Mouse (Mus musculus) heart, embryonic 15.5 days (tissue): ENCODE measurements at regions not wholly inside any gene's neighbourhood (a gene's known extent, or its start where the extent isn't known, plus 50 kb on each side); places are given as distances from the start of the nearest gene placed in this dataset.
"Not testable (repeated sequence)": the region's sequence is repeated elsewhere in the genome, so short reads cannot be mapped to it uniquely, and the experiment has no call there.

Experiments
- ATAC-seq: fragments of 200-750 bp; cut with Nextera tagmentation; replicated peaks from 2 replicates; pipeline ENCODE4 v1.8.0; 2017; ENCODE audit warnings: low read depth, moderate TSS enrichment; ENCODE audit not compliant: insufficient number of reproducible peaks, insufficient read depth, low FRiP score
- H3K27ac ChIP-seq: fragments of 300-500 bp; sonication (generic); 2 replicates; pipeline ENCODE4 v1.5.1; 2015; ENCODE audit warnings: mild to moderate bottlenecking, inconsistent platforms
- H3K27me3 ChIP-seq: fragments of 300-500 bp; sonication (generic); 2 replicates; pipeline ENCODE4 v1.6.1; 2015; ENCODE audit warnings: inconsistent platforms
- H3K36me3 ChIP-seq: fragments of 300-500 bp; sonication (generic); 2 replicates; pipeline ENCODE4 v1.6.1; 2015; ENCODE audit warnings: mild to moderate bottlenecking, inconsistent platforms
- H3K4me1 ChIP-seq: fragments of 300-500 bp; sonication (generic); replicated peaks from 2 replicates; pipeline ENCODE4 v1.6.1; 2015; ENCODE audit warnings: inconsistent platforms
- H3K4me2 ChIP-seq: fragments of 300-500 bp; sonication (generic); 2 replicates; pipeline ENCODE4 v1.6.1; 2015; ENCODE audit warnings: inconsistent platforms, mild to moderate bottlenecking, moderate library complexity
- H3K4me3 ChIP-seq: fragments of 300-500 bp; sonication (generic); 2 replicates; pipeline ENCODE4 v1.5.1; 2015; ENCODE audit warnings: mild to moderate bottlenecking, inconsistent platforms
- H3K9ac ChIP-seq: fragments of 300-500 bp; sonication (generic); 2 replicates; pipeline ENCODE4 v1.6.1; 2015; ENCODE audit warnings: mild to moderate bottlenecking, inconsistent platforms
- H3K9me3 ChIP-seq: fragments of 300-500 bp; sonication (generic); replicated peaks from 2 replicates; pipeline ENCODE4 v1.6.1; 2016; ENCODE audit warnings: inconsistent platforms
- WGBS: fragments of 180-500 bp; shearing (Covaris S2); methylation state at CpG from one replicate; pipeline ENCODE4 v1.1.7; 2015; ENCODE audit warnings: mixed read lengths; 5-methylcytosine and 5-hydroxymethylcytosine counted together

DNA sequence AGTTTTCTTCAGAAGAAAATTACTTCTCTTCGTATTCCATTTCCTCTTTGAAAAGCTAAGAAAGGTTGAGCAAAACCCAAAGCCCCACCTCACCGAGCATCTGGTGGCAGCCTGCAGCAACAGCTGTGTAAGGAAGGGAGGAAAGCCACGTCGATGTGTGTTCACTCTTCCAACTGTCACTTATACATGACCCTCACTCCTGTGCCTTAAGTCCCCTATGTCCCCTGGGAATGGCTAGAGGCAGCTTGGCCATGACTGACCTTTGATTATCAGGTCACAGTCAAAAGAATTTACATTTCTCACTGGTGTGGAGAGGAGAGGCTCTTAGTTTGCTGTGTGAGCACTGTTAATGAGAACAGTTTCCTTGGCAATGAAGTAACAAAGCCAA, 266.8 kb upstream of the Nr5a2 start:
- Histone ChIP-seq H3K4me3 (no peak overlapping the region), H3K27ac (no peak overlapping the region), H3K27me3 (peaks cover 4% of the 10 kb centered on the region; the same call in 1 of the 2 replicates), H3K9ac (no peak overlapping the region), H3K4me1 (peaks cover 6% of the 10 kb centered on the region; the same call in 1 of the 2 replicates), H3K9me3 (no peaks in the 10 kb centered on the region), H3K36me3 (no peaks in the 10 kb centered on the region), H3K4me2 (no peak overlapping the region)
- no peak for ATAC-seq
- 72% methylated on average over 4 of the region's 4 CpGs for WGBS

DNA sequence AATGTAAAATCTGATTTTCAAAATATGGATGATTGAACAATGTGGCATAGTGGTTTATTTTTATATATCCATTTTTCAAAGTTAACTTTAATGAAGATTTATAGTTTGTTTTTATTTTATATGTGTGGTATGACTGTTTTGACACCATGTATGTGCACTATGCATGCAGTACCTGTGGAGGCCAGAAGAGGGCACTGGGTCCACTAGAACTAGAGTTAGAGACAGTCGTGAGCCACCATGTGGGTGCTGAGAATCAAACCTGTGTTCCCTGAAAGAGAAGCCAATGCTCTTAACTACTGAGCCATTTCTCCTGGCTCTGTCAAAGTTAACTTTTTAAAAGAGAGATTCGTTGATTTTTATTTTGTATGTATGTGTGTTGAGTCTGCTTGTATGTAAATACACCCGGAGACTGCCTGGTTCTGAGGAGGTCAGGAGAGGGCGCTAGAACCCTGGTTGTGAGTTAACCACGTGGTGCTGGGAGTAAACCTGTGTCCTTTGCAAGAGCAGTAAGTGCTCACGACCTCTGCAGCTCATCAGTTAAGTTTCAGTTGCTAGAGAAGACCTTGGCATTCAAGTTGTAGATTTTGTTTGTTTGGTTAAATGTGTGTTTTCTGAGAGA, 266.3 kb upstream of the Nr5a2 start:
- Histone ChIP-seq H3K36me3 (no peaks in the 10 kb centered on the region), H3K9me3 (no peaks in the 10 kb centered on the region), H3K4me1 (peaks cover 10% of the 10 kb centered on the region), H3K9ac (no peak overlapping the region), H3K27ac (no peak overlapping the region), H3K4me3 (no peak overlapping the region), H3K27me3 (peaks cover 4% of the 10 kb centered on the region; the same call in 1 of the 2 replicates), H3K4me2 (no peak overlapping the region)
- WGBS: 70% methylated on average over 6 of the region's 6 CpGs
- ATAC-seq: no peak

DNA sequence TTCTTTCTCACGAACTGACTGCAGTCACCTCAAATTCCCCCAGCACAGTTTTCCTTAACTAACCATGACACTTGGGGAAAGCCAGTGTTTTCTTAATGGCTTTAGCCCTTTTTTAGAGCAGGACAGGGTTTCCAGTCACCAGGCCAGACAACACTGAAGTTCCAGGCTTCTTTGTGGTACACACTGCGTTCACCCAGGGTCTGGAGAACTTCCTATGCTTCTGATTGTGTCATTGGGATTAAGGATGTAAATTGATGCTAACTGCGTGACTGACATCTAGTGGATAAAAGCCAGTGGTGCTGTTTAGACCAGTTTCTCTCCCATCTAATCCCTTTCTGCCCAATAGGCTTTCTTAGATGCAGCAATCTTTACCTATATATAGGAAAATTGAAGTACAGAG, 265.2 kb upstream of the Nr5a2 start:
- H3K9me3 ChIP-seq: no peaks in the 10 kb centered on the region
- no peak overlapping the region for H3K27ac ChIP-seq
- 29% methylated on average over 3 of the region's 3 CpGs for WGBS
- H3K4me3 ChIP-seq: no peak overlapping the region
- no peak; the same call in 1 of the 2 replicates for ATAC-seq
- H3K27me3 ChIP-seq: peaks cover 4% of the 10 kb centered on the region; the same call in 1 of the 2 replicates
- peaks cover 15% of the 10 kb centered on the region for H3K4me1 ChIP-seq
- H3K4me2 ChIP-seq: no peak overlapping the region
- H3K36me3 ChIP-seq: no peaks in the 10 kb centered on the region
- H3K9ac ChIP-seq: no peak overlapping the region

DNA sequence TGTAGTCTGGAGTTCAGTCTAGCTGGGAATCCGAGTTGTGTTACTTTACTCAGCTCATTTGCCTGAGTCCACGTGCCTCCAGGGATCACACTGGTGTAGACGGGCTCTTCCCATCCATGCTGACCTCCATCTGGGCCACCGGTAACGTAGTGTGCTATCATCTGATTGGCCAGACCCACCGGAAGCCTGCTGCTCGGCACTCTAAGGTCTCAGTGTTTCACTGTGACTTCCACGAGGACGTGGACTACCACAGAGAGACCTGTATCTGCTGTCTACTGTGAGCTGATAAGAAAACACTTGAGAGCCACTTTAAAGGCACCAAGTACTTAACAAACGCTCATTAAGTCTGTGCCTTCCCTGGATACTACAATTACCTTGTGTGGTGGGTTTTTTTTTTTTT, 262.8 kb upstream of the Nr5a2 start:
- H3K4me1 ChIP-seq: peaks cover 15% of the 10 kb centered on the region
- H3K27ac ChIP-seq: no peak overlapping the region
- ATAC-seq: no peak
- WGBS: 34% methylated on average over 10 of the region's 10 CpGs
- H3K36me3 ChIP-seq: no peaks in the 10 kb centered on the region
- no peaks in the 10 kb centered on the region for H3K9me3 ChIP-seq
- peaks cover 4% of the 10 kb centered on the region; the same call in 1 of the 2 replicates for H3K27me3 ChIP-seq
- peak overlapping the region; percentile 31 for H3K4me2 ChIP-seq
- no peak overlapping the region for H3K9ac ChIP-seq
- H3K4me3 ChIP-seq: no peak overlapping the region

DNA sequence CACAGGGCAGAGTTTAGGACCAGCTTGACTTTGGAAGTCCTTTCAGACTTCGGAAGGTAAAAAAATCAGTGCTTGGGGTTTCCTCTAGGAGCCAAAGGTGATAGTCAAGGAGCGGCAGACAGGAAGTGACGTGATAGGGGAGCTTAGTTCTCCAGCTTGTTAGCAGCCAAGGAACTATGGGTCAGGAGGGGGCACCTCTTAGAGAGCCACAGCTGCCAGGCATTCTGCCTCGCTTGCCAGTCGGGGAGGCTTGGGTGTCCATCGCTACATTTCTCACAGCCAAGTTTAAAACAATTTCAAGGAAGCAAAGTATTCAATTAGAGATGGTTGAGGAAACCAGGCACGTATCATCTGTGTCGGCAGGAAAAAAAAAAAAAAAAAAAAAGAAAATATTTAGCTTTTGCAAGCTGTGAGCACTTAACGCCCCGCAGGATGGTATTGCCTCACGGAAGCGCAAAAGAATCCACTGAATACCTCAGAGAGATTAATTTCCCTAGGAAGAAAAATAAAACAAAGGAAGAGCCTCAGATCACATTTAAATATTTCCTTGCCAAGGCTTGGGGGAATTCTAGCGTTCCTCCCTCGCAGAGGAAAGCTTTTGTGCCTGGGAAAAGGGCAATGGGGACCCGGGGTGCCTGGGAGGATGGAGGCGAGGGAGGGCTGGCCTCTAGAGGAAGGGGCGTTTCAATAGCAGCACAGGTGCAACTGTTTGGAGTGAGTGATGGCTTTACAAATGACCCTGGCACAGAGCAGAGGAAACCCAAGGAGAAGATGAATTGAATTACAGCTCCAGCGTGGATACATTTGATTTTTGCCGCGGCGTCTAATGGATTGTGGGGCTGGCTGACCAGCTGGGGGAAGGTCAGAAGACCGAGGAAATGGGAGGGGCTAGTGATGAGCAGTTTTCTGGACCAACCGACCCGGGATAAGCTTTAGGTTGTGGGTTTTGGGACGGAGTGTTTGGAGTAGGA, 261.1 kb upstream of the Nr5a2 start:
- Histone ChIP-seq H3K9ac (no peak overlapping the region), H3K27me3 (peaks cover 4% of the 10 kb centered on the region; the same call in 1 of the 2 replicates), H3K4me2 (peak overlapping the region; percentile 67), H3K9me3 (no peaks in the 10 kb centered on the region), H3K4me1 (peaks cover 15% of the 10 kb centered on the region), H3K4me3 (peak overlapping the region; percentile 39), H3K36me3 (no peaks in the 10 kb centered on the region), H3K27ac (no peak overlapping the region)
- WGBS: 15% methylated on average over 25 of the region's 25 CpGs
- 0 out of 2 replicates have a peak, but pooled peaks have one; percentile 50 for ATAC-seq

DNA sequence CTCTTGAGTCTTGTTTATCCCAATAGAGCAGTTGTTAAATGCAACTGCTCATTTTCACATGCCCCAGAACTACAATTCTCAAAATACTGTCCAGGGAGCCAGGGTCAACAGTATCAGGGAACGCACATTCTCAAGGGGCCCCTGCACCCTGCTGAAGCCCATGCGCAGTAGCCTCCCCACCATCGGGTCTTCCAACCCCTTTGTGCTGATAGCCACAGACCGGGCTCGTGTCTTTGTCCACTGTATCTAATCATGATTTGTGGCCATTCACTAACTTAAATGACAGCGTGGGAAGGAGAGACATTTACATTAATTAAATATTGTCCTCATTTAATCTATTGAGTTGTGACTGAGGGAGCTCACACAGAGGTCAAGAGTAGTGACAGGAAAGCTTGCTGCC, 260.0 kb upstream of the Nr5a2 start:
- Histone ChIP-seq H3K27ac (no peak overlapping the region), H3K4me1 (peaks cover 15% of the 10 kb centered on the region), H3K4me2 (no peak overlapping the region), H3K36me3 (no peaks in the 10 kb centered on the region), H3K27me3 (peaks cover 4% of the 10 kb centered on the region; the same call in 1 of the 2 replicates), H3K9me3 (no peaks in the 10 kb centered on the region), H3K4me3 (no peak overlapping the region), H3K9ac (no peak overlapping the region)
- no peak for ATAC-seq
- 70% methylated on average over 6 of the region's 6 CpGs for WGBS

DNA sequence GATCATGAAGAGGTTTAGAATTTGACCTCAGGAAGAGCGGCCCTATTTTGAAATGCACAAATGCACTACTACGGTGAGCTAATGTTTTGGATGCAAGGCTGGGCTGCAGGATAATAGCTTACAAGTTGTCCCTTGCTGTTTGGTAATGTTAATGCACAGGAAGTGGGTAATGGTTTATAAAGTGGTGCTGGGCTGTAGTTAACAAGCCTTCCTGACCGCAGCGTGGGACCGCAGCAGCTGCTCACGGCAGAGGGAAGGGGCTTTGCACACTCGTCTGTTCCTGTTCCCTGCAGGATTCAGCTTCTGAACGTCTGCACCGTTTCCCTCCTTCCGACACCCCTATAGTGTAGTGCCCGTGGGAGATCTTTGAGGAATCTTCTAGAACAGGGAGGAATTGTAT, 258.4 kb upstream of the Nr5a2 start:
- Histone ChIP-seq H3K27me3 (no peaks in the 10 kb centered on the region), H3K27ac (no peak overlapping the region), H3K4me2 (no peak overlapping the region), H3K36me3 (no peaks in the 10 kb centered on the region), H3K4me3 (no peak overlapping the region), H3K4me1 (peaks cover 15% of the 10 kb centered on the region), H3K9ac (no peak overlapping the region), H3K9me3 (no peaks in the 10 kb centered on the region)
- no peak for ATAC-seq
- WGBS: 81% methylated on average over 11 of the region's 11 CpGs

DNA sequence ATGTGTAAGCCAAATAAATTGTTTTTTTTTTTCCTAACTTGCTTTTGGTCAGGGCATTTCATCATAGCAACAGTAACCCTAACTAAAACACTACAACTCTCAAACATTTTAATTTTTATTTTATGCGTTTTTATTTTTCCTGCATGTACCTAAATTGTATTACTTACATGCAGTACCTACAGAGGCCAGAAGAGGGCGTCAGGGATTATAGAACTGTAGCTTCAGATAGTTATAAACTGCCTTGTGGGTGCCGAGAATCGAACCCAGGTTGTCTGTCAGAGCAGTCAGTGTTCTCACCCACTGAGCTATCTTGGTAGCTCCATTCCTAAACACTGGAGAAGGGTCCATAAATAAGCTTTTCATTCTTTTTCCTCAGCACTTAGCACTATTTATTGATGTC, 257.8 kb upstream of the Nr5a2 start:
- Histone ChIP-seq H3K4me3 (no peak overlapping the region), H3K9ac (no peak overlapping the region), H3K27me3 (no peaks in the 10 kb centered on the region), H3K27ac (no peak overlapping the region), H3K9me3 (no peaks in the 10 kb centered on the region), H3K4me1 (peaks cover 15% of the 10 kb centered on the region), H3K36me3 (no peaks in the 10 kb centered on the region), H3K4me2 (no peak overlapping the region)
- 62% methylated on average over 4 of the region's 4 CpGs for WGBS
- ATAC-seq: no peak

DNA sequence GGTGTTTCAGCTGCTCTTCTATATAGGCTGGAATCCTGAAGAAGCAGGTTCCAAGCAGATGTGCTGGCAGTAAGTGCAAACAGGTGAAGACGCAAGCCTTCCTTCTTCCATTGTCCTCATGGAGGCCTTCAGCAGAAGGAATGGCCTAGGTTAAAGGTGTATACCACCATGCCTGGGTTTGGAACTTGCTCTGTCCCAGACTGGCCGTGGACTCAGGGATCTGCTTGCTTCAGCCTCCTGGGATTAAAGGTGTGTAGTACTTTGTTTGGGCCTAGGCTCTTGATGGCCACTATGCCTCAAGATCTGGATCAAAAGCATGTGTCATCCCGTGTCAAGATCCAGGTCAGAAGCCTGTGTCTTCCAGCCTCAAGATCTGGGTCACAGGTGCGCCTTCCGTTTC, 257.0 kb upstream of the Nr5a2 start:
- Histone ChIP-seq H3K4me1 (peaks cover 9% of the 10 kb centered on the region), H3K9ac (no peak overlapping the region), H3K27me3 (no peaks in the 10 kb centered on the region), H3K4me3 (no peak overlapping the region), H3K9me3 (no peaks in the 10 kb centered on the region), H3K27ac (no peak overlapping the region), H3K4me2 (no peak overlapping the region), H3K36me3 (no peaks in the 10 kb centered on the region)
- 94% methylated on average over 5 of the region's 5 CpGs for WGBS
- ATAC-seq: no peak

DNA sequence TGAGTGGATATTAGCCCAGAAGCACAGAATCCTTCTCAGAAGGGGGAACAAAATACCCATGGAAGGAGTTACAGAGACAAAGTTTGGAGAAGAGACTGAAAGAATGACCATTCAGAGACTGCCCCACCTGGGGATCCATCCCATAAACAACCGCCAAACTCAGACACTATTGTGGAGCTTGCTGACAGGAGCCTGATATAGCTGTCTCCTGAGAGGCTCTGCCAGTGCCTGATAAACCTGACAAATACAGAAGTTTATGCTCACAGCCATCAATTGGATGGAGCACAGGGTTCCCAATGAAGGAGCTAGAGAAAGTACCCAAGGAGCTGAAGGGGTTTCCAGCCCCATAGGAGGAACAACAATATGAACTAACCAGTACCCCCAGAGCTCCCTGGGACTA, 254.1 kb upstream of the Nr5a2 start:
- not testable (repeated sequence) for H3K4me3 ChIP-seq, H3K9me3 ChIP-seq, H3K4me2 ChIP-seq, ATAC-seq, H3K27me3 ChIP-seq, H3K36me3 ChIP-seq, H3K9ac ChIP-seq, H3K4me1 ChIP-seq, H3K27ac ChIP-seq
- WGBS: 23% methylated on average over 1 of the region's 1 CpGs

DNA sequence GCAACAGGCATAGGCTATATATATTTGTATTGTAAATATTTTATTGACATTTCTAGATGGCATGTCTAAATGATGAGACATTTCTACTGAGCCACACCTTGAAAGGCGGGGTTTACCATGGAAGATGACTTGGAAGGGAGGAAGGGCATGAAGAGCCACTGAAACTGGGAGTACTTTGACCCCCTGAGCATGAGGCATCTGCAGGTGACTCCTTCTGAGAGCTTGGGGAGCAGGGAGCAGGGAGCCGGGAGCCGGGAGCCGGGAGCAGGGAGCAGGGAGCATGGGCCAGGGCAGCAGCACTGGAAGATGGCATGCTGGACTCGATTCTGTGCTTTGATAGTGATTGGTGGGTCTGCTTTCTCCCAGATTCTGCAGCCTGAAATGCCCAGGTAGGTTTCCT, 253.5 kb upstream of the Nr5a2 start:
- H3K9ac ChIP-seq: no peak overlapping the region
- no peaks in the 10 kb centered on the region for H3K36me3 ChIP-seq
- H3K4me1 ChIP-seq: no peaks in the 10 kb centered on the region
- H3K4me3 ChIP-seq: no peak overlapping the region
- H3K9me3 ChIP-seq: no peaks in the 10 kb centered on the region
- H3K27me3 ChIP-seq: no peaks in the 10 kb centered on the region
- H3K4me2 ChIP-seq: no peak overlapping the region
- no peak for ATAC-seq
- WGBS: 91% methylated on average over 5 of the region's 5 CpGs
- no peak overlapping the region for H3K27ac ChIP-seq
